Mouse (Mus musculus): ENCODE measurements around the gene Phactr2. TPM values are rescaled to one million over a fixed set of nuclear protein-coding genes. Genes with fewer than 3 reads are reported as not detected.
A peak's percentile ranks its signal among the peaks of the same experiment; 100 is the strongest.

Phactr2 gene
- polyA plus RNA-seq, 1 experiment from 2014 or later, result 7.0 TPM

DNA sequence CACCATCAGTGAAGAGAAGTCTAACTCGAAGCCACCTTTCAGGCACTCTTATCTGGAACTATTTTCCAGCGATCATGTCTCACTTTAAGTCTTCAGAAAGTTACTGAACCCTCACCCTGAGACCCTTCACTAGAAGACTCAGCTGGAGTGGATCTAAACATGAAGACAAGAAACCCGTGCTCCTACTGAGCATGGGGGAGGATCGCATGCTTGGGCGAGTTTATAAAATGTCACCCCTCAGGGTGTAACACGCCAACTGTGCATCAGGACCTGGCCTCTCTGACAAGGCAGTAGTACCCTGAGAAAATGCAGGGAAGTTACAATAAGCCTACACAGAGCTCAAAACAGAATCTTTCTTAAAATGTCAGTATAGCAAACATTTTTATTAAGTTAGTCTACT is 161.6 kb downstream of the Phactr2 start:
- 41% methylated on average over 6 of the region's 6 CpGs for WGBS
- Histone ChIP-seq H3K27me3 (ENCODE audit: control insufficient read depth, insufficient read depth, low read depth, low read length) (no peaks in the 10 kb centered on the region), H3K27ac (ENCODE audit: low read length) (no peak overlapping the region), H3K36me3 (ENCODE audit: control insufficient read depth, insufficient read depth, low read length) (no peaks in the 10 kb centered on the region), H3K9me3 (replicated peaks; ENCODE audit: control insufficient read depth, low read length, poor library complexity, severe bottlenecking) (no peaks in the 10 kb centered on the region), H3K4me2 (ENCODE audit: low read length) (no peak overlapping the region), H3K4me3 (ENCODE audit: low read depth, low read length) (no peak overlapping the region), H3K9ac (ENCODE audit: low read depth, low read length) (no peak overlapping the region), H3K4me1 (ENCODE audit: control insufficient read depth, insufficient read depth, low read length) (no peaks in the 10 kb centered on the region)
- ATAC-seq, result no peak

DNA sequence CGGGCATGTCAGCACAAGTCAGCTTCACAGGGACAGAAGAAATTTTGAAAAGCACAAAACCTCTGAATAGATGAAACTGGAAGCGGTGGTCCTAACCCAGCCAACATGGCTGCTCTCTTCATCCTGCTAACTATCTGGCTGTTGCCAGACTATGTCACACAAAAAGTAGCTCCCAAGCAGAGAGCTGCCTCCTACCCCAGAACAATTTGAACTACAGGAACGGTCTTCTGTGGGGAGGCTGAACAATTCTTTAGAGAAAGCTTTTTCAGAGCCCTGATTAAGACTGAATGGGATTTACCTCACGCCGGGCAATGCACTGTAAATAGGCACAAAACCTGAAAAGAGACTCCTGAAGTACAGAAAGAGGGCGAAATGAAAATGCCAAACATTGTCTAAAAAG is 162.6 kb downstream of the Phactr2 start:
- H3K9me3 ChIP-seq (replicated peaks; ENCODE audit: control insufficient read depth, low read length, poor library complexity, severe bottlenecking), result no peaks in the 10 kb centered on the region
- H3K36me3 ChIP-seq (ENCODE audit: control insufficient read depth, insufficient read depth, low read length), result no peaks in the 10 kb centered on the region
- no peaks in the 10 kb centered on the region for H3K27me3 ChIP-seq (ENCODE audit: control insufficient read depth, insufficient read depth, low read depth, low read length)
- H3K4me2 ChIP-seq (ENCODE audit: low read length), result no peak overlapping the region
- H3K9ac ChIP-seq (ENCODE audit: low read depth, low read length), result no peak overlapping the region
- no peak overlapping the region for H3K4me3 ChIP-seq (ENCODE audit: low read depth, low read length)
- 27% methylated on average over 6 of the region's 6 CpGs for WGBS
- ATAC-seq, result no peak
- H3K4me1 ChIP-seq (ENCODE audit: control insufficient read depth, insufficient read depth, low read length), result no peaks in the 10 kb centered on the region
- 0 out of 2 replicates have a peak overlapping the region, but pooled peaks have one; percentile 29 for H3K27ac ChIP-seq (ENCODE audit: low read length)

DNA sequence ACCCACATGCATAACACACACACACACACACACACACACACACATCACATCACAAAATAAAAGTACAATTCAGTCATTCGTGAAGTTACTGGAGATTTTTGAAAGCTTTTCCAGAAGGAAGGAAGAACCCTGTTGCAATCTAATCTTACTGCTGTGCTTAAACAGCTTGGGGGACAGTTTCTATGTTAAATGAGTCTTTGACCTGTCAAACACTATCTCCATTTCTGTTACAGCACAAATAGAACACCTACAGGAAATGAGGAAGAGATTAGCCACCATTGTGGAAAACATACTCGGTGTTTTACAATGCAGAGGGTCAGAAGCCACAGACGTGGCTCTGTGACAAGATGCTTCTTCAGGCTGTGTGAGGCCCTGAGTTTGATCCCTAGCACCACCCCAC is 164.1 kb downstream of the Phactr2 start:
- Histone ChIP-seq H3K36me3 (ENCODE audit: control insufficient read depth, insufficient read depth, low read length) (no peaks in the 10 kb centered on the region), H3K27ac (ENCODE audit: low read length) (no peak overlapping the region), H3K9ac (ENCODE audit: low read depth, low read length) (no peak overlapping the region), H3K4me2 (ENCODE audit: low read length) (no peak overlapping the region), H3K4me3 (ENCODE audit: low read depth, low read length) (no peak overlapping the region), H3K9me3 (replicated peaks; ENCODE audit: control insufficient read depth, low read length, poor library complexity, severe bottlenecking) (no peaks in the 10 kb centered on the region), H3K27me3 (ENCODE audit: control insufficient read depth, insufficient read depth, low read depth, low read length) (no peaks in the 10 kb centered on the region), H3K4me1 (ENCODE audit: control insufficient read depth, insufficient read depth, low read length) (no peaks in the 10 kb centered on the region)
- ATAC-seq, result no peak
- 64% methylated on average over 3 of the region's 3 CpGs for WGBS

DNA sequence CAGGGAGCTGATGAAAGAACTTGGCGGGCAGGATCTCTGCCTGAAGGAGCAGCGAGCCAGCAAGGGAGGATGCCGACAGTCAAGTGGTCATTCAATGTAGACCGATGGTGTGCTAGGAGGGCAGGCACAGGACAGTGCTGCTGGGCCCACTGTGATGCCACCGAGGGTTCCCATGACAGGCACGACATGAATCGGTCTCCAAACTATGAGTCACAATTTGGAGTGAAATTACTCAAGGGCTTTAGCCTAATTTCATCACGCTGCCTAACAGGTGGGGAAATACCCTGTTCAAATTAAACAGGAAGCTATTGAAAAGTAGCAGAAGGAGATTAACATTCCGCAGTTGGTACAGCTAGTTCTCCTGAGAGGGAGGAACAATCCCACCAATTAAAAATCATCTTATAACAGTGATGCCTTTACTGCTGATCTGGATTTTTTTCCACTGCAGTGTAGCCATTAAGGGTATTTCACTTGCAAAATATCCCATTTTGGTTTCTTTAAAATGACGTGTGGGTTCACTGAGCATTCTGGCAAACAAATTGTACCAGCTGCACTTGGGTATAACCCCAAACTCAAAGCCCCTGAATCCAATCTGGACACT is 169.5 kb downstream of the Phactr2 start:
- Histone ChIP-seq H3K4me2 (ENCODE audit: low read length) (no peak overlapping the region), H3K27ac (ENCODE audit: low read length) (no peak overlapping the region)

DNA sequence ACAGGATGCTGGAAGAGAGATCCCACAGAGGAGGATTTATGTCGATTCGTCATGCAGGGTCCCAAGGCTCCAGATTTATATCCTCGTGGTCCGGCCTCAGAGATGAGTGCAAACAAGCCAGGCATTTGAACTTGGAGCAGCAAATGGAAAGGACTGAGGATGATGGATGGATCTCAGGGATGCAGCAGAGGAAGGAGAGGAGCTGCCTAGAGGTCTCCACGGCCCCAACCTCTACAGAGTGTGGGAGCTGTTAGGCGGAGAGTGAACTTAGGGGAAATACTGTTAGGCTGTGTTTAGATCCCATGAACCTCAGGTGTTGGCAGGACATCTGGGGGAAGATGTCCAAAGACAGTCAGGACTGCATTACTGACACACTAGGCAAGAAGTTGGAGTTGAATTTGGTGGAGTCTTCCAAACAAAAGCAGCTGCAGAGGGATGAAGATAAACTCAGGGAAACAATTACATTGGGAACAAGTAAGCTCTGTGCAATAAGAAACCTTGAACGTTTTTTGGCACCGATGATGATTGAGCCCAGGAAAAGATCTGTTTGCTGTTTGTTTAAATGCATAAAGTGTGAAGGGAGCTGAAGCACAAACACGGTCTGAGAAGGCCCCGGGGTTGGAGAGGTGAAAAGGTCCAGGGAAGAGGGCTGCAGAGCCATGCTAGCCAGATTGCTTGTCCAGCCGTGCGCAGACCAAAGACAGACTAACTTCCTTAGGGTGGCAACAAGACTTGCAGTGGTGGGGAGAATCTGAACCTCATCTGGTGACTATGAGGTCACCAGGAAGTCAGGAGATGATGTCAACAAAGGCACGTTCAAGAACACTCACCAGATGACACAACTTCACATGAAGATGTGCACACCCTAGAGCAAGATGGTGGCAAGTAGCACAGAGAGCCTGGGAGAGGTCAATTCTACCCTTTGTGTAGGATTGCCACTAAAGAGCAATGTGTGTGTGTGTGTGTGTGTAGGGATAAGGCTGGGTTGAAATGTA is 170.6 kb downstream of the Phactr2 start:
- Histone ChIP-seq H3K4me2 (ENCODE audit: low read length) (no peak overlapping the region), H3K4me3 (ENCODE audit: low read depth, low read length) (no peak overlapping the region), H3K27ac (ENCODE audit: low read length) (no peak overlapping the region), H3K27me3 (ENCODE audit: control insufficient read depth, insufficient read depth, low read depth, low read length) (no peaks in the 10 kb centered on the region), H3K9me3 (replicated peaks; ENCODE audit: control insufficient read depth, low read length, poor library complexity, severe bottlenecking) (no peaks in the 10 kb centered on the region), H3K36me3 (ENCODE audit: control insufficient read depth, insufficient read depth, low read length) (no peaks in the 10 kb centered on the region), H3K4me1 (ENCODE audit: control insufficient read depth, insufficient read depth, low read length) (no peaks in the 10 kb centered on the region), H3K9ac (ENCODE audit: low read depth, low read length) (no peak overlapping the region)
- WGBS, result 84% methylated on average over 13 of the region's 13 CpGs
- ATAC-seq, result no peak

More for the DNA sequence above, 169.5 kb downstream of the Phactr2 start:
- Histone ChIP-seq H3K9ac (ENCODE audit: low read depth, low read length) (no peak overlapping the region), H3K36me3 (ENCODE audit: control insufficient read depth, insufficient read depth, low read length) (no peaks in the 10 kb centered on the region), H3K9me3 (replicated peaks; ENCODE audit: control insufficient read depth, low read length, poor library complexity, severe bottlenecking) (no peaks in the 10 kb centered on the region), H3K4me1 (ENCODE audit: control insufficient read depth, insufficient read depth, low read length) (no peaks in the 10 kb centered on the region), H3K27me3 (ENCODE audit: control insufficient read depth, insufficient read depth, low read depth, low read length) (no peaks in the 10 kb centered on the region), H3K4me3 (ENCODE audit: low read depth, low read length) (no peak overlapping the region)
- peak; percentile 73; the same call in 1 of the 2 replicates for ATAC-seq
- WGBS, result 62% methylated on average over 10 of the region's 10 CpGs

DNA sequence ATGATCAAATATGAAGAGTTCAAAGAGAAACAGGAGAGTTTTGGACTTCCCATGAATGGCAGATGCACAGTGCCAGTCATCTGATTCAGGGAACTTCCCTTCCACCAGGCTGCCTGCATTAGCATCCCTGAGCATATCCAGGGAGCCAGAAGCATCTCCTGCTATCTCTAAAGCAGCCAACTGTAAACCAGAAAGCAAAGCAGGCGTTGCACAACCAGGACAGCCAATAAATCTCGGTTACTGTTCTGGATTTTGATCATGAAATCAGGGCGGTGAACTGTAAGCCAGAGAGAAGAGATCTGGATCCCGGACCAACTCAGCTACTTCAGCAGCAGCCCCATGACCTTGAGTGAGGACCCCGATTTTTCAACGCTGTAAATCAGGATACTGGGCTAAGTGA is 173.6 kb downstream of the Phactr2 start:
- no peaks in the 10 kb centered on the region for H3K9me3 ChIP-seq (replicated peaks; ENCODE audit: control insufficient read depth, low read length, poor library complexity, severe bottlenecking)
- WGBS, result 89% methylated on average over 6 of the region's 6 CpGs
- no peak overlapping the region for H3K4me3 ChIP-seq (ENCODE audit: low read depth, low read length)
- no peaks in the 10 kb centered on the region for H3K4me1 ChIP-seq (ENCODE audit: control insufficient read depth, insufficient read depth, low read length)
- no peaks in the 10 kb centered on the region for H3K27me3 ChIP-seq (ENCODE audit: control insufficient read depth, insufficient read depth, low read depth, low read length)
- H3K27ac ChIP-seq (ENCODE audit: low read length), result no peak overlapping the region
- H3K4me2 ChIP-seq (ENCODE audit: low read length), result no peak overlapping the region
- ATAC-seq, result no peak
- no peak overlapping the region for H3K9ac ChIP-seq (ENCODE audit: low read depth, low read length)
- no peaks in the 10 kb centered on the region for H3K36me3 ChIP-seq (ENCODE audit: control insufficient read depth, insufficient read depth, low read length)

DNA sequence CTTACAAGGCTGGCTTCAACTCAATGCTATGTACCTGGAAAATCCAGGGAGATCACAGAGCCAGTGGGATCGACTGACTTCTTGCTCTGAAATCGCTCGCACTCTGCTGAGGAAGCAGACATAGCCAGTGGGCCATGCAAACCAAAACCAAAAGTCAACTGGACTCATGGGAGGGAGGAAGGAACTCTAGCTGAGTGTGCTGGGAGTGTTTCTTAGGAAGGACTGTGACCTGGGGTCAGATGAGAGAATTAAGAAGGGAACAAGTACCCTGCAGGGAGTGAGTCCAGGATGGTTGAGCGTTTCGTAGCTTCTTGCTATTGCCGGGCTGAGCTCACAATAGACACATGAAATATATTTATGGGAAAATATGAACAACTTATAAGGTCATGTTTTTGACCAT is 174.0 kb downstream of the Phactr2 start:
- H3K4me2 ChIP-seq (ENCODE audit: low read length), result no peak overlapping the region
- H3K27me3 ChIP-seq (ENCODE audit: control insufficient read depth, insufficient read depth, low read depth, low read length), result no peaks in the 10 kb centered on the region
- H3K36me3 ChIP-seq (ENCODE audit: control insufficient read depth, insufficient read depth, low read length), result no peaks in the 10 kb centered on the region
- ATAC-seq, result no peak
- H3K4me3 ChIP-seq (ENCODE audit: low read depth, low read length), result no peak overlapping the region
- WGBS, result 72% methylated on average over 6 of the region's 6 CpGs
- H3K27ac ChIP-seq (ENCODE audit: low read length), result no peak overlapping the region
- H3K9ac ChIP-seq (ENCODE audit: low read depth, low read length), result no peak overlapping the region
- no peaks in the 10 kb centered on the region for H3K4me1 ChIP-seq (ENCODE audit: control insufficient read depth, insufficient read depth, low read length)
- no peaks in the 10 kb centered on the region for H3K9me3 ChIP-seq (replicated peaks; ENCODE audit: control insufficient read depth, low read length, poor library complexity, severe bottlenecking)

DNA sequence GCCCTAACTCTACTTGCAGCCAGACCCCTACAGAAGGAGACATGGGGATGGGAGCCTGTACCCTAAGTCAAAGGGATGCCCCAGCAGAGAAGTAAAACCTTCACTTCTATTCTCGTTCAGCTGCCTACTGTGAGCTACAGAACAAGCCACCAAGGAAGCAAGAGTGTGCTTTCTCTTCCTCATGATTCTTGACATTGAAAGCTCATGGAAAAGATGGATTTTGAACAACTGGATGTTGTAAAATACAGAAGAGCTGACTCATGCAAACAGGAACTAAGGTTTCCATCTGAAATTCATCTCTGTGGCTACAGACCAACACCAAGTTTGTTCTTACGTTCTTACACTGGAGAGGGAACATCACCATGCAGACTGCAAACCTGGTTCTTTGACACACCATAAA is 179.3 kb downstream of the Phactr2 start:
- H3K36me3 ChIP-seq (ENCODE audit: control insufficient read depth, insufficient read depth, low read length), result no peaks in the 10 kb centered on the region
- WGBS, result 94% methylated on average over 2 of the region's 2 CpGs
- H3K27ac ChIP-seq (ENCODE audit: low read length), result no peak overlapping the region
- no peaks in the 10 kb centered on the region for H3K27me3 ChIP-seq (ENCODE audit: control insufficient read depth, insufficient read depth, low read depth, low read length)
- no peaks in the 10 kb centered on the region; the same call in 1 of the 2 replicates for H3K4me1 ChIP-seq (ENCODE audit: control insufficient read depth, insufficient read depth, low read length)
- no peaks in the 10 kb centered on the region for H3K9me3 ChIP-seq (replicated peaks; ENCODE audit: control insufficient read depth, low read length, poor library complexity, severe bottlenecking)
- ATAC-seq, result no peak
- no peak overlapping the region for H3K4me2 ChIP-seq (ENCODE audit: low read length)
- H3K4me3 ChIP-seq (ENCODE audit: low read depth, low read length), result no peak overlapping the region
- H3K9ac ChIP-seq (ENCODE audit: low read depth, low read length), result no peak overlapping the region

DNA sequence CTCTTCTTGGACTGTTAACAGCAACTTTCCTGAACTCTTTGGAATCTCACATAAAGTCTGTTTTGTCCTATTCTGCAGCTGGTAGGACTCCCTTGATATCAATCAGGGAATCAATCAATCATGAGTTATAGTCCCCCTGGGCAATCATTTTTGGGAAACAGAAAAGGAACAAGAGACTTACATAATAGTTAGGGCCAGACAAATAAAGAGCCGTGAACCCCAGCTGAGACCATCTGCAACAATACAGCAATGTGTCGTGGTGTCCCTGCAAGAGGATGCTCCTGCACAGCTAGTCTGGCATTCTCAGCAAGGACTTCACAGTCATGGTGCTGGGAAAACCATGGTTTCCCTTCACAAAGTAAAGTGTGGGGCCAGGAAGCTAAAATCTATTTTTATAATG is 182.2 kb downstream of the Phactr2 start:
- no peaks in the 10 kb centered on the region for H3K36me3 ChIP-seq (ENCODE audit: control insufficient read depth, insufficient read depth, low read length)
- no peak overlapping the region for H3K27ac ChIP-seq (ENCODE audit: low read length)
- no peak overlapping the region for H3K4me3 ChIP-seq (ENCODE audit: low read depth, low read length)
- ATAC-seq, result no peak
- no peaks in the 10 kb centered on the region for H3K9me3 ChIP-seq (replicated peaks; ENCODE audit: control insufficient read depth, low read length, poor library complexity, severe bottlenecking)
- 21% methylated on average over 2 of the region's 2 CpGs for WGBS
- no peaks in the 10 kb centered on the region for H3K27me3 ChIP-seq (ENCODE audit: control insufficient read depth, insufficient read depth, low read depth, low read length)
- H3K9ac ChIP-seq (ENCODE audit: low read depth, low read length), result no peak overlapping the region
- H3K4me2 ChIP-seq (ENCODE audit: low read length), result no peak overlapping the region
- H3K4me1 ChIP-seq (ENCODE audit: control insufficient read depth, insufficient read depth, low read length), result no peaks in the 10 kb centered on the region; the same call in 1 of the 2 replicates

Data from midbrain, embryonic 16.5 days (tissue).